Mouse (Mus musculus) midbrain, postnatal 0 days (tissue): ENCODE measurements around the gene Gm28043. TPM values are rescaled to one million over a fixed set of nuclear protein-coding genes. Genes with fewer than 3 reads are reported as not detected.
"Not testable (repeated sequence)": the region's sequence is repeated elsewhere in the genome, so short reads cannot be mapped to it uniquely, and the experiment has no call there.

Experiments
- ATAC-seq: fragments of 200-750 bp; cut with Nextera tagmentation; 2 replicates; pipeline ENCODE4 v1.8.0; 2017; ENCODE audit warnings: moderate number of reproducible peaks, mild to moderate bottlenecking, moderate TSS enrichment, moderate library complexity; ENCODE audit not compliant: low FRiP score
- DNase-seq: peaks from one replicate; pipeline ENCODE4 v3.0.0-alpha.2; 2015; ENCODE audit warnings: low spot score
- H3K27ac ChIP-seq: fragments of 300-500 bp; sonication (generic); 2 replicates; pipeline ENCODE4 v1.5.1; 2014; ENCODE audit warnings: low read depth, mild to moderate bottlenecking, low read length, mixed read lengths
- H3K27me3 ChIP-seq: fragments of 300-500 bp; sonication (generic); 2 replicates; pipeline ENCODE4 v1.6.1; 2014; ENCODE audit warnings: low read length, control low read depth, mixed read lengths; ENCODE audit not compliant: insufficient read depth
- H3K36me3 ChIP-seq: fragments of 300-500 bp; sonication (generic); 2 replicates; pipeline ENCODE4 v1.6.1; 2014; ENCODE audit warnings: low read length, control low read depth, mixed read lengths; ENCODE audit not compliant: insufficient read depth
- H3K4me1 ChIP-seq: fragments of 300-500 bp; sonication (generic); 2 replicates; pipeline ENCODE4 v1.6.1; 2014; ENCODE audit warnings: mild to moderate bottlenecking, control low read depth, antibody characterized with exemption, low read length, mixed read lengths; ENCODE audit not compliant: insufficient read depth
- H3K4me2 ChIP-seq: fragments of 300-500 bp; sonication (generic); 2 replicates; pipeline ENCODE4 v1.6.1; 2014; ENCODE audit warnings: low read depth, mild to moderate bottlenecking, low read length, mixed read lengths; ENCODE audit not compliant: poor library complexity, severe bottlenecking
- H3K4me3 ChIP-seq: fragments of 300-500 bp; sonication (generic); 2 replicates; pipeline ENCODE4 v1.5.1; 2014; ENCODE audit warnings: low read depth, mild to moderate bottlenecking, low read length, moderate library complexity
- H3K9ac ChIP-seq: fragments of 300-500 bp; sonication (generic); replicated peaks from 2 replicates; pipeline ENCODE4 v1.6.1; 2014; ENCODE audit warnings: mild to moderate bottlenecking, low read length, moderate library complexity, mixed read lengths; ENCODE audit not compliant: poor library complexity, severe bottlenecking
- H3K9me3 ChIP-seq: fragments of 300-500 bp; sonication (generic); 2 replicates; pipeline ENCODE4 v1.6.1; 2016; ENCODE audit warnings: low read length, control low read depth
- CTCF ChIP-seq: IDR thresholded peaks from 2 replicates; pipeline ENCODE4 v1.5.1; 2016; ENCODE audit warnings: antibody characterized with exemption, mild to moderate bottlenecking
- WGBS: fragments of 180-500 bp; shearing (Covaris S2); extraction: QIAGEN DNeasy Blood & Tissue Kit; methylation state at CpG from one replicate; pipeline ENCODE4 v1.1.7; 2014; 5-methylcytosine and 5-hydroxymethylcytosine counted together
- polyA plus RNA-seq: library from polyadenylated mRNA; unstranded; fragments of >200 nt; fragmentation: Nextera tagmentation; extraction: Ambion mirVana; gene quantifications from 2 replicates; pipeline ENCODE4 v1.2.1, GENCODE M21; 2015
- total RNA-seq: library from RNA; depleted of rRNA; stranded (reverse); fragments of >200 nt; gene quantifications from 2 replicates; pipeline ENCODE4 v1.2.3, GENCODE M21; 2014

Gm28043 gene
- total and polyA plus RNA-seq, 2 experiments from 2014 or later: 1.7 to 3.8 TPM

GRCm38 (mm10) chr17:29711076-29711744, 96.5 kb downstream of the Gm28043 start:
- Histone ChIP-seq H3K4me3 (no peak overlapping the region), H3K4me1 (peaks cover 4% of the 10 kb centered on the region; the same call in 1 of the 2 replicates), H3K27me3 (no peaks in the 10 kb centered on the region), H3K9ac (no peak overlapping the region), H3K9me3 (no peaks in the 10 kb centered on the region), H3K36me3 (no peaks in the 10 kb centered on the region), H3K27ac (peak overlapping the region; percentile 38), H3K4me2 (no peak overlapping the region)
- ATAC-seq (no peak; the same call in 1 of the 2 replicates), DNase-seq (peak; percentile 85)
- no peak for TF ChIP-seq CTCF
- WGBS: 54% methylated on average over 19 of the region's 19 CpGs

- no peak for ATAC-seq
- Histone ChIP-seq H3K36me3 (no peaks in the 10 kb centered on the region), H3K27ac (0 out of 2 replicates have a peak overlapping the region, but pooled peaks have one; percentile 38), H3K9ac (no peak overlapping the region), H3K27me3 (no peaks in the 10 kb centered on the region), H3K4me1 (peaks cover 6% of the 10 kb centered on the region; the same call in 1 of the 2 replicates), H3K9me3 (no peaks in the 10 kb centered on the region), H3K4me2 (no peak overlapping the region), H3K4me3 (no peak overlapping the region)
- no peak for TF ChIP-seq CTCF
- no peak for DNase-seq
- 78% methylated on average over 8 of the region's 8 CpGs for WGBS
These were observed 97.2 kb downstream of the Gm28043 start for GRCm38 (mm10) chr17:29711745-29712431.

- H3K27me3 ChIP-seq: no peaks in the 10 kb centered on the region
- H3K27ac ChIP-seq: no peak overlapping the region
- H3K9me3 ChIP-seq: no peaks in the 10 kb centered on the region
- peaks cover 6% of the 10 kb centered on the region; the same call in 1 of the 2 replicates for H3K4me1 ChIP-seq
- no peaks in the 10 kb centered on the region for H3K36me3 ChIP-seq
- ATAC-seq (no peak), DNase-seq (peak; percentile 43)
- H3K9ac ChIP-seq: no peak overlapping the region
- no peak overlapping the region for H3K4me3 ChIP-seq
- no peak for TF ChIP-seq CTCF
- H3K4me2 ChIP-seq: no peak overlapping the region
- 70% methylated on average over 7 of the region's 7 CpGs for WGBS
These were observed 97.9 kb downstream of the Gm28043 start for GRCm38 (mm10) chr17:29712565-29712964.

GRCm38 (mm10) chr17:29713734-29714133, 99.1 kb downstream of the Gm28043 start:
- H3K36me3 ChIP-seq, ATAC-seq, H3K4me1 ChIP-seq, DNase-seq, H3K9ac ChIP-seq, H3K27ac ChIP-seq, H3K9me3 ChIP-seq, H3K4me2 ChIP-seq, H3K27me3 ChIP-seq, H3K4me3 ChIP-seq: not testable (repeated sequence)
- 93% methylated on average over 4 of the region's 4 CpGs for WGBS

GRCm38 (mm10) chr17:29716732-29717445, 102.2 kb downstream of the Gm28043 start, which contains the start of gene Ccdc167:
Gene Ccdc167, minus strand, starts transcription at chr17:29717044.
- Histone ChIP-seq H3K27me3 (no peaks in the 10 kb centered on the region), H3K4me2 (peak within 1 kb of the TSS; percentile 72), H3K4me1 (peaks cover 6% of the 10 kb centered on the region; the same call in 1 of the 2 replicates), H3K36me3 (no peaks in the 10 kb centered on the region), H3K9me3 (no peaks in the 10 kb centered on the region), H3K4me3 (peak within 1 kb of the TSS; percentile 51), H3K9ac (peak within 1 kb of the TSS; percentile 54), H3K27ac (peak within 1 kb of the TSS; percentile 69)
- TF ChIP-seq CTCF: no peak
- 5% methylated on average over 41 of the region's 41 CpGs for WGBS
- ATAC-seq (peak; percentile 94), DNase-seq (peak; percentile 97)
